10 mouse cellular contexts compared by ENCODE assay signal in genomic region chr6:9077793-9078689, GRCm38 (mm10).
A peak's percentile ranks its signal among the peaks of the same experiment; 100 is the strongest.
DNase-seq lines count a peak whose midpoint lies in the region; ATAC-seq lines count a peak whose summit lies in the region.
"Had no signal": no experiment of that assay in that cellular context is flagged by ENCODE, and none has a peak within 500 bp of the region (broad histone marks: within the 10 kb centered on the region; RNA-seq: fewer than 3 reads in every experiment).

No protein-coding gene starts in this region.

- no peak overlapping the region for H3K4me3 ChIP-seq in forebrain, embryonic 14.5 days (ENCODE audit: low read depth, low read length)
- H3K4me3 ChIP-seq in forebrain, embryonic 10.5 days: no peak overlapping the region
- H3K4me3 ChIP-seq in midbrain, embryonic 16.5 days (ENCODE audit: low read depth, low read length): no peak overlapping the region
- no peak overlapping the region for H3K4me3 ChIP-seq in midbrain, embryonic 13.5 days (replicated peaks)
- H3K4me3 ChIP-seq: limb, embryonic 12.5 days; neural tube, embryonic 12.5 days had no signal

- 60% methylated on average over 4 of the region's 4 CpGs for WGBS in forebrain, embryonic 14.5 days
- WGBS in forebrain, embryonic 10.5 days: 82% methylated on average over 4 of the region's 4 CpGs
- WGBS in midbrain, embryonic 16.5 days: 78% methylated on average over 4 of the region's 4 CpGs
- WGBS in midbrain, embryonic 13.5 days: 79% methylated on average over 4 of the region's 4 CpGs

- no peak overlapping the region for H3K9ac ChIP-seq in forebrain, embryonic 14.5 days (ENCODE audit: low read length)
- H3K9ac ChIP-seq in midbrain, embryonic 16.5 days (ENCODE audit: low read depth, low read length): no peak overlapping the region
- no peak overlapping the region for H3K9ac ChIP-seq in midbrain, embryonic 13.5 days (replicated peaks)
- H3K9ac ChIP-seq: limb, embryonic 12.5 days; neural tube, embryonic 12.5 days had no signal

- no peaks in the 10 kb centered on the region for H3K27me3 ChIP-seq in forebrain, embryonic 14.5 days (replicated peaks; ENCODE audit: control insufficient read depth, insufficient read depth, low read length)
- H3K27me3 ChIP-seq in forebrain, embryonic 10.5 days (ENCODE audit: poor library complexity, severe bottlenecking): no peaks in the 10 kb centered on the region
- no peaks in the 10 kb centered on the region for H3K27me3 ChIP-seq in midbrain, embryonic 16.5 days (ENCODE audit: control insufficient read depth, insufficient read depth, low read depth, low read length)
- no peaks in the 10 kb centered on the region for H3K27me3 ChIP-seq in midbrain, embryonic 13.5 days
- H3K27me3 ChIP-seq: limb, embryonic 12.5 days; neural tube, embryonic 12.5 days had no signal

- ATAC-seq in forebrain, embryonic 14.5 days: peak; percentile 85; the same call in 1 of the 2 replicates
- ATAC-seq in midbrain, embryonic 16.5 days: peak; percentile 80
- no peak for ATAC-seq in midbrain, embryonic 13.5 days

- no peak overlapping the region for H3K27ac ChIP-seq in forebrain, embryonic 14.5 days (ENCODE audit: low read depth, low read length)
- H3K27ac ChIP-seq in forebrain, embryonic 10.5 days: no peak overlapping the region
- no peak overlapping the region for H3K27ac ChIP-seq in midbrain, embryonic 16.5 days (ENCODE audit: low read length)
- no peak overlapping the region for H3K27ac ChIP-seq in midbrain, embryonic 13.5 days
- H3K27ac ChIP-seq: limb, embryonic 12.5 days; neural tube, embryonic 12.5 days had no signal

- no peak overlapping the region for H3K4me2 ChIP-seq in forebrain, embryonic 14.5 days (ENCODE audit: low read length)
- H3K4me2 ChIP-seq in midbrain, embryonic 16.5 days (ENCODE audit: low read length): no peak overlapping the region
- H3K4me2 ChIP-seq in midbrain, embryonic 13.5 days (replicated peaks): no peak overlapping the region
- H3K4me2 ChIP-seq: limb, embryonic 12.5 days; neural tube, embryonic 12.5 days had no signal

- H3K9me3 ChIP-seq in forebrain, embryonic 14.5 days (replicated peaks; ENCODE audit: control insufficient read depth, low read length): no peaks in the 10 kb centered on the region
- H3K9me3 ChIP-seq in forebrain, embryonic 10.5 days: no peaks in the 10 kb centered on the region
- H3K9me3 ChIP-seq in midbrain, embryonic 16.5 days (replicated peaks; ENCODE audit: control insufficient read depth, low read length, poor library complexity, severe bottlenecking): no peaks in the 10 kb centered on the region
- H3K9me3 ChIP-seq in midbrain, embryonic 13.5 days: no peaks in the 10 kb centered on the region
- H3K9me3 ChIP-seq: limb, embryonic 12.5 days; neural tube, embryonic 12.5 days had no signal

- H3K4me1 ChIP-seq in forebrain, embryonic 14.5 days (ENCODE audit: control insufficient read depth, insufficient read depth, low read length): no peaks in the 10 kb centered on the region
- no peaks in the 10 kb centered on the region for H3K4me1 ChIP-seq in forebrain, embryonic 10.5 days
- no peaks in the 10 kb centered on the region; the same call in 1 of the 2 replicates for H3K4me1 ChIP-seq in midbrain, embryonic 16.5 days (ENCODE audit: control insufficient read depth, insufficient read depth, low read length)
- no peaks in the 10 kb centered on the region for H3K4me1 ChIP-seq in midbrain, embryonic 13.5 days (replicated peaks)
- H3K4me1 ChIP-seq: limb, embryonic 12.5 days; neural tube, embryonic 12.5 days had no signal

- H3K36me3 ChIP-seq in forebrain, embryonic 14.5 days (ENCODE audit: control insufficient read depth, insufficient read depth, low read length): no peaks in the 10 kb centered on the region
- no peaks in the 10 kb centered on the region for H3K36me3 ChIP-seq in forebrain, embryonic 10.5 days (replicated peaks)
- no peaks in the 10 kb centered on the region for H3K36me3 ChIP-seq in midbrain, embryonic 16.5 days (ENCODE audit: control insufficient read depth, insufficient read depth, low read length)
- no peaks in the 10 kb centered on the region for H3K36me3 ChIP-seq in midbrain, embryonic 13.5 days
- H3K36me3 ChIP-seq: limb, embryonic 12.5 days; neural tube, embryonic 12.5 days had no signal

- DNase-seq in forebrain, embryonic 14.5 days (ENCODE audit: low spot score): peak; percentile 86
- no peak for DNase-seq in forebrain, embryonic 10.5 days (ENCODE audit: extremely low spot score, low spot score)
- DNase-seq in layer of hippocampus, postnatal 10 days (ENCODE audit: low spot score in 2 of 2): peak; percentile 14 to 19
- DNase-seq in ovary, adult 18-20 months (ENCODE audit: low spot score): no peak
- DNase-seq in urinary bladder, postnatal 25 days (ENCODE audit: low spot score): no peak
- no peak for DNase-seq in embryo, embryonic 11 days

Comparison
In these comparisons a context has a peak if more than half of its experiments do, and no peak if none do; other contexts are left out.
1. DNase-seq: peak in forebrain, embryonic 14.5 days (single experiment) and layer of hippocampus, postnatal 10 days (2 of 2); none in forebrain, embryonic 10.5 days (single experiment), ovary, adult 18-20 months (single experiment), urinary bladder, postnatal 25 days (single experiment) and embryo, embryonic 11 days (single experiment).